Mouse (Mus musculus) lung, postnatal 0 days (tissue): Measurements from ENCODE around the gene Btbd1. TPM values are rescaled to one million over a fixed set of nuclear protein-coding genes. Genes with fewer than 3 reads are reported as not detected.
A peak's percentile ranks its signal among the peaks of the same experiment; 100 is the strongest.

ENCODE experiments used
- ATAC-seq: fragments of 200-750 bp; cut with Nextera tagmentation; 2 replicates; pipeline ENCODE4 v1.8.0; 2017; ENCODE audit warnings: moderate library complexity
- DNase-seq: peaks from one replicate; pipeline ENCODE4 v3.0.0-alpha.2; 2016; ENCODE audit warnings: low spot score
- H3K27ac ChIP-seq: fragments of 300-500 bp; sonication (generic); 2 replicates; pipeline ENCODE4 v1.5.1; 2014; ENCODE audit warnings: antibody characterized with exemption, mild to moderate bottlenecking, low read length, mixed read lengths
- H3K27me3 ChIP-seq: fragments of 300-500 bp; sonication (generic); replicated peaks from 2 replicates; pipeline ENCODE4 v1.6.1; 2014; ENCODE audit warnings: low read length, mixed read lengths; ENCODE audit not compliant: insufficient read depth
- H3K36me3 ChIP-seq: fragments of 300-500 bp; sonication (generic); 2 replicates; pipeline ENCODE4 v1.6.1; 2014; ENCODE audit warnings: low read length, mixed read lengths; ENCODE audit not compliant: insufficient read depth
- H3K4me1 ChIP-seq: fragments of 300-500 bp; sonication (generic); 2 replicates; pipeline ENCODE4 v1.6.1; 2014; ENCODE audit warnings: antibody characterized with exemption, low read depth, low read length, mixed read lengths; ENCODE audit not compliant: insufficient read depth
- H3K4me2 ChIP-seq: fragments of 300-500 bp; sonication (generic); replicated peaks from 2 replicates; pipeline ENCODE4 v1.6.1; 2014; ENCODE audit warnings: low read depth, mild to moderate bottlenecking, low read length, moderate library complexity, mixed read lengths
- H3K4me3 ChIP-seq: fragments of 300-500 bp; sonication (generic); 2 replicates; pipeline ENCODE4 v1.5.1; 2014; ENCODE audit warnings: low read depth, low read length
- H3K9ac ChIP-seq: fragments of 300-500 bp; sonication (generic); replicated peaks from 2 replicates; pipeline ENCODE4 v1.6.1; 2014; ENCODE audit warnings: low read depth, mild to moderate bottlenecking
- H3K9me3 ChIP-seq: fragments of 300-500 bp; sonication (generic); 2 replicates; pipeline ENCODE4 v1.6.1; 2016; ENCODE audit warnings: low read length, mixed read lengths
- CTCF ChIP-seq: IDR thresholded peaks from 2 replicates; pipeline ENCODE4 v1.5.1; 2016; ENCODE audit warnings: antibody characterized with exemption, mild to moderate bottlenecking
- EP300 ChIP-seq: IDR thresholded peaks from 2 replicates; pipeline ENCODE4 v1.6.1; 2016; ENCODE audit warnings: antibody characterized with exemption, mild to moderate bottlenecking, control low read depth
- WGBS: fragments of 180-500 bp; shearing (Covaris S2); extraction: QIAGEN DNeasy Blood & Tissue Kit; methylation state at CpG from one replicate; pipeline ENCODE4 v1.1.7; 2014; 5-methylcytosine and 5-hydroxymethylcytosine counted together
- polyA plus RNA-seq: library from polyadenylated mRNA; unstranded; fragments of >200 nt; fragmentation: Nextera tagmentation; extraction: Ambion mirVana; gene quantifications from 2 replicates; pipeline ENCODE4 v1.2.1, GENCODE M21; 2015

The Btbd1 gene
- polyA plus RNA-seq, 1 experiment from 2014 or later: 51.8 TPM

DNA sequence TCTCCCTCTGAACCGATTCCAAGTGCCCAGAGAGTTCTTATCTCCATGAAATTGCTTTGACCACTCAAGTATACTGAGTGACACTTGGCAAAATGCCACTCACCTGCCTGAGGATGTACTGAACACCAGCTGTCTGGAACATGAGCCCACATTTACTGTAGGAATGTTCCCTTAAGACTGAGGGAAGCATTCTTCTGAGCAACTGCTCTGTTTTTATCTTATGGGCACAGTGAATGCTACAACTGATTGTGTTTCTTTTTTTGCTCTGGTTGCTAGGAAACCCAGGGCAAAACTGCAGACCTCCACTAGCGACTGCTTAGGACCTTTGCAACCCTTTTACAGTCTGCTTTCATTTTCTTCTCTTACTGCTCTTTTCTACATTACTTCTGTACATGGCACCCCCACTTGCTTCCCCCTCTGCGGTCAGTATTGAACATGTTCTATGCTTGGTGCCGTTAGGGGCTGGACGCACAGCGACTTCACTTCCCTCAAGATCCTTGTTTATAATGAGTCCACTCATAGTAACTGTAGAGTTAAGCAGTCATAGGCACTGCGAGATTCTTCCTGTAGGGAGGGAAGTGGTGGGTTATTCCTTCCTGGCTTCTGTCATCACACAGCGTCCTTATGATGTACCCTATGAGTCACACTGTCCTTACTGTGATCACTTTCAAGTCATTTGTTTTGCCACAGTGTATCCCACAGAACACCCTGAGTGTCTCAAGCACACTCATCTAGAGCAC lies 25.5 kb upstream of the Btbd1 start:
- no peak overlapping the region for H3K4me3 ChIP-seq
- peak overlapping the region; percentile 30; the same call in 1 of the 2 replicates for H3K4me2 ChIP-seq
- H3K27ac ChIP-seq: no peak overlapping the region; the same call in 1 of the 2 replicates
- H3K9me3 ChIP-seq: no peaks in the 10 kb centered on the region
- 28% methylated on average over 8 of the region's 8 CpGs for WGBS
- TF ChIP-seq CTCF: 0 out of 2 replicates have a peak, but pooled peaks have one; percentile 5
- peak; percentile 52; the same call in 1 of the 2 replicates for TF ChIP-seq EP300
- 0 out of 2 replicates have a peak, but pooled peaks cover 4% of the 10 kb centered on the region for H3K27me3 ChIP-seq
- no peaks in the 10 kb centered on the region for H3K36me3 ChIP-seq
- no peak overlapping the region for H3K9ac ChIP-seq
- ATAC-seq (peak; percentile 87), DNase-seq (peak; percentile 76)
- H3K4me1 ChIP-seq: no peaks in the 10 kb centered on the region

DNA sequence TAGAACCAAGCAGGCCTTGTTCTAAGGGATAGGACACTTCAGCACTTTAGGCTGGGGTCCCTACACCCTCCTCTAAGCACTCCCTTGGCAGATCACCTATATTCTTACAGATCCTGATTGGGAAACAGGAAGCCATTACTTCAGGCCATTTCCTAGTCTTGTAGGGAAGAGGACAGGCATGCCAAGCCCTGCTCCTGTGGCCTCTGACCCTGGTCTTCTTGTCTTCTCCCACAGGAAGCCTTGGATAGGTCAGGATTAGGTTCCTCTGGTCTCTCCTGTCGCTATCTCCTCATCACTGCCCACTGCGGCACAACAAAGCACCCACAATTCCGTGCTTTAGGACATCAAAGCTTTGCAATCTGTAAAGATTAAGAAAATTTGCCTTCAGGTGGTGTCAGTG lies 22.5 kb upstream of the Btbd1 start:
- DNase-seq: no peak
- no peak overlapping the region for H3K27ac ChIP-seq

GRCm38 (mm10) chr7:81850171-81850570 lies 20.9 kb upstream of the Btbd1 start:
- no peak for ATAC-seq
- 81% methylated on average over 6 of the region's 6 CpGs for WGBS

More for the DNA sequence above, 22.5 kb upstream of the Btbd1 start:
- Histone ChIP-seq H3K27me3 (no peaks in the 10 kb centered on the region), H3K4me3 (no peak overlapping the region), H3K9ac (no peak overlapping the region), H3K4me1 (no peaks in the 10 kb centered on the region), H3K4me2 (no peak overlapping the region), H3K9me3 (no peaks in the 10 kb centered on the region), H3K36me3 (no peaks in the 10 kb centered on the region)
- WGBS: 60% methylated on average over 3 of the region's 3 CpGs
- TF ChIP-seq EP300 (no peak), CTCF (no peak)
- ATAC-seq: no peak

DNA sequence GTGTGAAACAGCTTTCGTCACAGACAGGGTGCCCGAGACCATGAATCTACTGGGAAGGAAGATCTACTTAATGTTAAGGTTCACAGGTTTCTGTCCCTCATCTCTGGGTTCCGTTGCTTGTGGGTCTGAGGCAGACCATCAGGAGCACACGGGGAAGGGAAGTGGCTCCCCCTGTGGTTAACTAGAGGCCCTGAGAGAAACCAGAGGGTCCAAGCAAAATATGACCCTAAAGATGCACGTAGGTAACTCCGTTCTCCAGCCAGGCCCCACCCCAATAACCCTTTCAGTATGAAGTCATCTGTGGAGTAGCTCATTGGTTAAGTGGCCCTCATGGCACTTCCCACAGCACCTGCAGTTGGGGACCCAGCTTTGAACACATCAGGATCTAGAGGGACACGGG lies 20.4 kb upstream of the Btbd1 start:
- 84% methylated on average over 7 of the region's 7 CpGs for WGBS
- Histone ChIP-seq H3K27ac (no peak overlapping the region), H3K36me3 (no peaks in the 10 kb centered on the region), H3K9me3 (no peaks in the 10 kb centered on the region), H3K9ac (no peak overlapping the region), H3K4me1 (no peaks in the 10 kb centered on the region), H3K27me3 (no peaks in the 10 kb centered on the region), H3K4me2 (no peak overlapping the region), H3K4me3 (no peak overlapping the region)
- TF ChIP-seq EP300 (no peak), CTCF (no peak)
- DNase-seq: no peak
- ATAC-seq: no peak

More at GRCm38 (mm10) chr7:81850171-81850570, 20.9 kb upstream of the Btbd1 start:
- H3K4me2 ChIP-seq: no peak overlapping the region
- no peaks in the 10 kb centered on the region for H3K36me3 ChIP-seq
- no peaks in the 10 kb centered on the region for H3K27me3 ChIP-seq
- TF ChIP-seq CTCF: no peak
- no peak for TF ChIP-seq EP300
- no peak for DNase-seq
- H3K9me3 ChIP-seq: no peaks in the 10 kb centered on the region
- no peak overlapping the region for H3K4me3 ChIP-seq
- no peak overlapping the region for H3K27ac ChIP-seq
- no peaks in the 10 kb centered on the region for H3K4me1 ChIP-seq
- H3K9ac ChIP-seq: no peak overlapping the region

DNA sequence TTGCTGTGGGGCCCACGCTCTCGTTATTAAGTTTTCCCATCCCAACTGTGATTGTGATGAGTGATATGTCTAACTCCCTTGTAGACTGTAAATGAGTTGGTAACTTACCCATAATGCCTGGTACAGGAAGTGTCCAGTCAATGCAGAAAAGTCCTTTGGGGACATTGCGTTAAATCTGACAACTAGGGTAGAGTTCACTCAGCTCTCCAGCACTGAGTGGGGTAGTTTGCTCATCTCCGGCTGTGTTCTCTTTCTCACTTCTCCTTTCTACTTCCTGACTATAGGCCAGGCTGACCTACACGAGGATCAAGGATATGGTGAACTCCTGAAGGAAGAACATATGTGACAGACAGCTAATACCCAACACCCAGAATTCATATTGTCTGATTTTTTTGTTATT lies 20.0 kb upstream of the Btbd1 start:
- Histone ChIP-seq H3K9ac (no peak overlapping the region), H3K4me2 (no peak overlapping the region), H3K9me3 (no peaks in the 10 kb centered on the region), H3K4me1 (no peaks in the 10 kb centered on the region), H3K36me3 (no peaks in the 10 kb centered on the region), H3K4me3 (no peak overlapping the region), H3K27ac (no peak overlapping the region), H3K27me3 (no peaks in the 10 kb centered on the region)
- DNase-seq (peak; percentile 67), ATAC-seq (peak; percentile 32; the same call in 1 of the 2 replicates)
- WGBS: 86% methylated on average over 5 of the region's 5 CpGs
- TF ChIP-seq CTCF (no peak), EP300 (no peak)

DNA sequence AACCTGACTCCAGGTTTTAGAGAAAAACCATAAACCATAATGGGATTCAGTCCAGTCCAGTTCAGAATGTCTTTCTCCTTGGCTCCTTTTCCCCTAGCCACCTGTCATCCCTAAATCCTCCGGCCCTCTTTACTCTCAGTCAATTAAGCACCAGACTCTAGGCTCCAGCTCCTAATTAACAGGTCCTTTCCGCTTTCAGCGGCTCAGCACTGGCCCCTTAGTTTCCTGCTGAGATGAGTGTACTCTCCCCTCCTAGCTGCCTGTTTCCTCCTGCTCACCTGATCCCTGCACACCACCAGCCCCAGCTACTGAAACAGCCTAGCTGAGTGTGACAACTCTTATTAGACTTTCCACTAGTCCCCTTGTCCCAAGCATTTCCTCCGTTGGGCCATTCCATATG lies 18.5 kb upstream of the Btbd1 start:
- 48% methylated on average over 4 of the region's 4 CpGs for WGBS

More for the DNA sequence above, 18.5 kb upstream of the Btbd1 start:
- H3K4me1 ChIP-seq: no peaks in the 10 kb centered on the region
- ATAC-seq (no peak), DNase-seq (no peak)
- no peaks in the 10 kb centered on the region for H3K36me3 ChIP-seq
- H3K27me3 ChIP-seq: no peaks in the 10 kb centered on the region
- no peak overlapping the region for H3K4me3 ChIP-seq
- no peak for TF ChIP-seq EP300
- no peak for TF ChIP-seq CTCF
- H3K4me2 ChIP-seq: no peak overlapping the region
- H3K9me3 ChIP-seq: no peaks in the 10 kb centered on the region
- no peak overlapping the region for H3K9ac ChIP-seq
- no peak overlapping the region for H3K27ac ChIP-seq
